In the genomic region with DNA sequence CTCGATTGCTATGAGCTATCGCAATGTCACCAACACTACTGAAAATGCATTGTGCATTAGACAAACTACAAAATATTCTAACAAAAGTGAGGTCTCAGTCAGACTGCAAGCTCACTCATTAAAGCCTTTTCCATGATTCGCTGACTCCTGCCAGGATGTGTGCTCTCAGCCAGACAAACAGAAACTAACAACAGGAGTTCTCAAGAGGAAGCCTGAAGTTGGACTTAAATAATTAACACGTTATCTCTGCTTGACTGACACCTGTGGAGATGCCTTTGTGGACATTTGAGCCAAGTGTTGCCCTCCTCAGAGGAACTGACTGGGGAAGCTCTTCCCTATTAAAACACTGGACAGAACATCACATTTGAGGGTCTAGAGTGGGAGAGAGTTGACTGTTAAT, we compare ENCODE assay signal across 22 mouse cellular contexts.
DNase-seq lines count a peak whose midpoint lies in the region; ATAC-seq lines count a peak whose summit lies in the region.
"Had no signal": no experiment of that assay in that cellular context is flagged by ENCODE, and none has a peak within 500 bp of the region (broad histone marks: within the 10 kb centered on the region; RNA-seq: fewer than 3 reads in every experiment).

No protein-coding gene starts in this region.

- H3K9me3 ChIP-seq in forebrain, embryonic 14.5 days (replicated peaks; ENCODE audit: control insufficient read depth, low read length) = no peaks in the 10 kb centered on the region
- no peaks in the 10 kb centered on the region for H3K9me3 ChIP-seq in forebrain, embryonic 13.5 days (replicated peaks)
- H3K9me3 ChIP-seq: embryonic facial prominence, embryonic 12.5 days; forebrain, embryonic 12.5 days; G1E; heart, embryonic 13.5 days; hindbrain, embryonic 12.5 days had no signal

- peak; percentile 16 for DNase-seq in cerebellum, postnatal 10 days
- DNase-seq in cerebellum, adult 9-11 months = no peak
- peak; percentile 55 for DNase-seq in forebrain, embryonic 14.5 days (ENCODE audit: low spot score)
- DNase-seq in left cerebral cortex, postnatal 4 days = peak; percentile 1
- DNase-seq in left cerebral cortex, adult 9 months (ENCODE audit: low spot score in 2 of 2) = no peak
- peak; percentile 71 for DNase-seq in retina, embryonic 14.5 days (ENCODE audit: low spot score)
- no peak for DNase-seq in heart, adult 18-20 months
- DNase-seq: adrenal gland, postnatal 14 days; B cell, adult 2 months; cerebellum, postnatal 25 days; gastrocnemius, adult 2 months; gastrocnemius, postnatal 25 days; heart, postnatal 36 days; kidney, adult 8-10 months had no signal

- H3K4me3 ChIP-seq in forebrain, embryonic 14.5 days (ENCODE audit: low read depth, low read length) = no peak overlapping the region
- H3K4me3 ChIP-seq in forebrain, embryonic 13.5 days = no peak overlapping the region
- H3K4me3 ChIP-seq: embryonic facial prominence, embryonic 12.5 days; forebrain, embryonic 12.5 days; gastrocnemius, adult 2 months; heart, embryonic 13.5 days; hindbrain, embryonic 12.5 days had no signal

- H3K4me1 ChIP-seq in forebrain, embryonic 14.5 days (ENCODE audit: control insufficient read depth, insufficient read depth, low read length) = peaks cover 11% of the 10 kb centered on the region
- peaks cover 22% of the 10 kb centered on the region for H3K4me1 ChIP-seq in forebrain, embryonic 13.5 days
- H3K4me1 ChIP-seq: embryonic facial prominence, embryonic 12.5 days had no signal

- no peaks in the 10 kb centered on the region for H3K36me3 ChIP-seq in forebrain, embryonic 14.5 days (ENCODE audit: control insufficient read depth, insufficient read depth, low read length)
- no peaks in the 10 kb centered on the region for H3K36me3 ChIP-seq in forebrain, embryonic 13.5 days (ENCODE audit: poor library complexity, severe bottlenecking)
- H3K36me3 ChIP-seq: embryonic facial prominence, embryonic 12.5 days; forebrain, embryonic 12.5 days; G1E; heart, embryonic 13.5 days; hindbrain, embryonic 12.5 days had no signal

- H3K27me3 ChIP-seq in forebrain, embryonic 14.5 days (replicated peaks; ENCODE audit: control insufficient read depth, insufficient read depth, low read length) = no peaks in the 10 kb centered on the region
- H3K27me3 ChIP-seq in forebrain, embryonic 13.5 days = no peaks in the 10 kb centered on the region
- H3K27me3 ChIP-seq: embryonic facial prominence, embryonic 12.5 days; forebrain, embryonic 12.5 days; heart, embryonic 13.5 days; hindbrain, embryonic 12.5 days had no signal

- WGBS in forebrain, embryonic 14.5 days = 12% methylated on average over 4 of the region's 4 CpGs
- WGBS in forebrain, embryonic 13.5 days = 12% methylated on average over 4 of the region's 4 CpGs

- no peak overlapping the region for H3K4me2 ChIP-seq in forebrain, embryonic 14.5 days (ENCODE audit: low read length)
- H3K4me2 ChIP-seq in forebrain, embryonic 13.5 days = no peak overlapping the region
- H3K4me2 ChIP-seq: embryonic facial prominence, embryonic 12.5 days; forebrain, embryonic 12.5 days; heart, embryonic 13.5 days; hindbrain, embryonic 12.5 days had no signal

- intact Hi-C loops in left cerebral cortex, postnatal 4 days (cut with DNase I) = no loop called here

- ATAC-seq in forebrain, embryonic 14.5 days = peak; percentile 27; the same call in 1 of the 2 replicates
- ATAC-seq in forebrain, embryonic 13.5 days = no peak
- ATAC-seq: CD4-positive, CD25-positive, alpha-beta regulatory T cell, adult 4 months; intestine, embryonic 16.5 days had no signal

- no peak overlapping the region for H3K27ac ChIP-seq in forebrain, embryonic 14.5 days (ENCODE audit: low read depth, low read length)
- no peak overlapping the region for H3K27ac ChIP-seq in forebrain, embryonic 13.5 days
- H3K27ac ChIP-seq: embryonic facial prominence, embryonic 12.5 days; forebrain, embryonic 12.5 days; gastrocnemius, adult 2 months; heart, embryonic 13.5 days; hindbrain, embryonic 12.5 days had no signal

- no peak overlapping the region for H3K9ac ChIP-seq in forebrain, embryonic 14.5 days (ENCODE audit: low read length)
- H3K9ac ChIP-seq in forebrain, embryonic 13.5 days = no peak overlapping the region
- H3K9ac ChIP-seq: embryonic facial prominence, embryonic 12.5 days; forebrain, embryonic 12.5 days; heart, embryonic 13.5 days; hindbrain, embryonic 12.5 days had no signal

Comparison
In these comparisons a context has a peak if more than half of its experiments do, and no peak if none do; other contexts are left out.
1. DNase-seq: peak in cerebellum, postnatal 10 days (2 of 2), forebrain, embryonic 14.5 days (single experiment), left cerebral cortex, postnatal 4 days (single experiment) and retina, embryonic 14.5 days (single experiment); none in cerebellum, adult 9-11 months (single experiment), left cerebral cortex, adult 9 months (0 of 2) and heart, adult 18-20 months (0 of 2).